In the genomic region with DNA sequence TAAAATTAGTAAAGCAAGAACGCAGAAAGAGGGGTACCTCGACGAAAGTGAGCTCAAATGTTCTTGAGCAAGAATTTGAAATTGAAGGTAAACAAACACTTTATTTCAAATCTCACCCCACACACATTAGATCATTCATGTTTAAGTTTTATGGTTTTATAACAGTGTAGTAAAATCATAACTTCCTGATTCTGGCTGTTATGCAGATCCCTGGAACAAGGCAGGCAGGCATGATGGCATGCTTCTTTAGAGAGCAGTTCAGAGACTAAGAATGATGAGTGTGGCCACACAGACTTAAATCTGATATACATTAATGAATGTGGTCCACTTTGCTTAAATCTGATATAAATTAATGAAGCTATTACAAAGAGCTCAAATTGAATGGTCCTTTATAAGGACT, we compare ENCODE assay signal across 15 mouse cellular contexts.
"Had no signal": no experiment of that assay in that cellular context is flagged by ENCODE, and none has a peak within 500 bp of the region (broad histone marks: within the 10 kb centered on the region; RNA-seq: fewer than 3 reads in every experiment).

No protein-coding gene starts in this region.

- DNase-seq: lung, adult 18-20 months; lung, embryonic 14.5 days; lung, postnatal 10 days; lung, postnatal 4 days; midbrain, embryonic 14.5 days; right cerebral cortex, postnatal 14 days; spleen, adult 18-20 months; thymus, adult 18-20 months; thymus, postnatal 14 days; thymus, postnatal 36 days had no signal

- H3K27me3 ChIP-seq: midbrain, embryonic 12.5 days; neural tube, embryonic 12.5 days had no signal

- H3K9me3 ChIP-seq: midbrain, embryonic 10.5 days; midbrain, embryonic 12.5 days; neural tube, embryonic 12.5 days had no signal

- H3K27ac ChIP-seq: midbrain, embryonic 10.5 days; midbrain, embryonic 12.5 days; neural tube, embryonic 12.5 days had no signal

- H3K4me2 ChIP-seq: lung, embryonic 14.5 days; midbrain, embryonic 12.5 days; neural tube, embryonic 12.5 days had no signal

- ATAC-seq: midbrain, embryonic 16.5 days had no signal

- H3K36me3 ChIP-seq: midbrain, embryonic 10.5 days; midbrain, embryonic 12.5 days; neural tube, embryonic 12.5 days had no signal

- H3K9ac ChIP-seq: lung, embryonic 14.5 days; midbrain, embryonic 12.5 days; neural tube, embryonic 12.5 days had no signal

- H3K4me1 ChIP-seq: midbrain, embryonic 10.5 days; midbrain, embryonic 12.5 days; neural tube, embryonic 12.5 days had no signal

- H3K4me3 ChIP-seq: midbrain, embryonic 10.5 days; midbrain, embryonic 12.5 days; myocyte; neural tube, embryonic 12.5 days had no signal
